Mouse (Mus musculus) hindbrain, postnatal 0 days (tissue): ENCODE data around the gene Acsl6. TPM values are rescaled to one million over a fixed set of nuclear protein-coding genes. Genes with fewer than 3 reads are reported as not detected.
"Not testable (repeated sequence)": the region's sequence is repeated elsewhere in the genome, so short reads cannot be mapped to it uniquely, and the experiment has no call there.

ENCODE experiments used
- ATAC-seq: fragments of 200-750 bp; cut with Nextera tagmentation; 2 replicates; pipeline ENCODE4 v1.8.0; 2017; ENCODE audit warnings: mild to moderate bottlenecking, moderate TSS enrichment, moderate library complexity
- DNase-seq: peaks from one replicate; pipeline ENCODE4 v3.0.0-alpha.2; 2015; ENCODE audit warnings: low spot score
- H3K27ac ChIP-seq: fragments of 300-500 bp; sonication (generic); 2 replicates; pipeline ENCODE4 v1.5.1; 2014; ENCODE audit warnings: mild to moderate bottlenecking
- H3K27me3 ChIP-seq: fragments of 300-500 bp; sonication (generic); 2 replicates; pipeline ENCODE4 v1.6.1; 2014; ENCODE audit warnings: low read length, mixed read lengths; ENCODE audit not compliant: insufficient read depth
- H3K36me3 ChIP-seq: fragments of 300-500 bp; sonication (generic); 2 replicates; pipeline ENCODE4 v1.6.1; 2014; ENCODE audit warnings: low read length, mixed read lengths; ENCODE audit not compliant: insufficient read depth
- H3K4me1 ChIP-seq: fragments of 300-500 bp; sonication (generic); 2 replicates; pipeline ENCODE4 v1.6.1; 2014; ENCODE audit warnings: antibody characterized with exemption, low read length, mixed read lengths; ENCODE audit not compliant: insufficient read depth
- H3K4me2 ChIP-seq: fragments of 300-500 bp; sonication (generic); 2 replicates; pipeline ENCODE4 v1.6.1; 2014; ENCODE audit warnings: low read depth, mild to moderate bottlenecking, low read length, moderate library complexity, mixed read lengths
- H3K4me3 ChIP-seq: fragments of 300-500 bp; sonication (generic); 2 replicates; pipeline ENCODE4 v1.5.1; 2014; ENCODE audit warnings: low read length
- H3K9ac ChIP-seq: fragments of 300-500 bp; sonication (generic); replicated peaks from 2 replicates; pipeline ENCODE4 v1.6.1; 2014; ENCODE audit warnings: mild to moderate bottlenecking, low read length, moderate library complexity, mixed read lengths
- H3K9me3 ChIP-seq: fragments of 300-500 bp; sonication (generic); 2 replicates; pipeline ENCODE4 v1.6.1; 2016; ENCODE audit warnings: low read length, mixed read lengths
- CTCF ChIP-seq: IDR thresholded peaks from 2 replicates; pipeline ENCODE4 v1.5.1; 2016; ENCODE audit warnings: antibody characterized with exemption, control low read depth, low read depth
- WGBS: fragments of 180-500 bp; shearing (Covaris S2); extraction: QIAGEN DNeasy Blood & Tissue Kit; methylation state at CpG from one replicate; pipeline ENCODE4 v1.1.7; 2014; 5-methylcytosine and 5-hydroxymethylcytosine counted together
- polyA plus RNA-seq: library from polyadenylated mRNA; unstranded; fragments of >200 nt; fragmentation: Nextera tagmentation; extraction: Ambion mirVana; gene quantifications from 2 replicates; pipeline ENCODE4 v1.2.1, GENCODE M21; 2015
- total RNA-seq: library from RNA; depleted of rRNA; stranded (reverse); fragments of >200 nt; gene quantifications from 2 replicates; pipeline ENCODE4 v1.2.3, GENCODE M21; 2014

The Acsl6 gene
- total and polyA plus RNA-seq, 2 experiments from 2014 or later = 60.1 to 76.9 TPM

DNA sequence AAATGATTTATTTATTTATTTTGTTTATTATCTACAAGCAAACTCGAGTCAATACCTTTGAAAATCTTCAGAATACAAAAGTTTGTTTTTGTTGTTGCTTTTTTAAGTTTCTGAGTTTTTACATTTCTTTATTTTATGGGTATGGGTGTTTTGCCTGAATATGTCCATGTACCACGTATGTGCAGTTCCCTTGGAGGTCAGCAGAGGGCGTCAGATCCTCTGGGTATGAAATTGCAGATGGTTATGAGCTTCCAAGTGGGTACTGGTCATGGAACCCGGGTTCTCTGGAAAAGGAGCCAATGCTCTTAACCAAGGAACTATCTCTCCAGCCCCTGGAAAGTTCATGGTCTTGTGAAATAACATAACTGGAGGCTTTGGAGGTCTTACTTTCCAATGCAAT lies 53.1 kb downstream of the Acsl6 start:
- DNase-seq (peak; percentile 10), ATAC-seq (no peak)
- H3K4me2 ChIP-seq = no peak overlapping the region
- no peaks in the 10 kb centered on the region for H3K4me1 ChIP-seq
- H3K4me3 ChIP-seq = no peak overlapping the region
- no peak overlapping the region for H3K27ac ChIP-seq
- WGBS = 69% methylated on average over 4 of the region's 4 CpGs
- no peaks in the 10 kb centered on the region for H3K27me3 ChIP-seq
- no peaks in the 10 kb centered on the region for H3K9me3 ChIP-seq
- peak; percentile 39; the same call in 1 of the 2 replicates for TF ChIP-seq CTCF
- peaks cover 12% of the 10 kb centered on the region; the same call in 1 of the 2 replicates for H3K36me3 ChIP-seq
- no peak overlapping the region for H3K9ac ChIP-seq

DNA sequence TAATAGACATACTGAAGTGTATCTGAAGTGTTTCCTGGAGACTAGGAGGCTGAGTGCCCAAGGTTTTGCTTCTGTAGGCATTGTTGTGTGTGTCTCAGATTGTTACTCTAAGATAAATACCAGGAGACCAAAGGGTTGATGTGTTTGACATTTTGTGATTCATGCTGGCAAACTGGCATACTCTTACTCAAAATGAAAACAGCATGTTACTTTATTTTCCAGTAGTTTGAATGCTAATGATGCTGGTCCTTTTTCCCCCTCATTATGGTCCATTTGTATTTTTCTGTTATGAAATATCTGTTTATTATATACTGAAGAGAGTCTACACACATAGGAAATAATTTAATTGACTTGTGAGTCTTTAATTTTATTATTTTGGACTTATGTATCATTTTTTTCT lies 69.0 kb downstream of the Acsl6 start:
- ATAC-seq (no peak), DNase-seq (no peak)
- Histone ChIP-seq H3K36me3 (no peaks in the 10 kb centered on the region), H3K9me3 (no peaks in the 10 kb centered on the region), H3K27ac (no peak overlapping the region), H3K9ac (no peak overlapping the region), H3K4me1 (no peaks in the 10 kb centered on the region), H3K27me3 (no peaks in the 10 kb centered on the region), H3K4me3 (no peak overlapping the region), H3K4me2 (no peak overlapping the region)
- TF ChIP-seq CTCF = no peak

GRCm38 (mm10) chr11:54390386-54390785 lies 86.8 kb downstream of the Acsl6 start:
- H3K9me3 ChIP-seq = no peaks in the 10 kb centered on the region
- H3K4me3 ChIP-seq = no peak overlapping the region
- 76% methylated on average over 8 of the region's 8 CpGs for WGBS
- no peak for ATAC-seq
- H3K4me1 ChIP-seq = no peaks in the 10 kb centered on the region
- H3K9ac ChIP-seq = no peak overlapping the region
- no peak overlapping the region for H3K27ac ChIP-seq
- no peak for DNase-seq
- no peaks in the 10 kb centered on the region for H3K36me3 ChIP-seq
- no peak for TF ChIP-seq CTCF
- no peak overlapping the region for H3K4me2 ChIP-seq
- no peaks in the 10 kb centered on the region for H3K27me3 ChIP-seq

DNA sequence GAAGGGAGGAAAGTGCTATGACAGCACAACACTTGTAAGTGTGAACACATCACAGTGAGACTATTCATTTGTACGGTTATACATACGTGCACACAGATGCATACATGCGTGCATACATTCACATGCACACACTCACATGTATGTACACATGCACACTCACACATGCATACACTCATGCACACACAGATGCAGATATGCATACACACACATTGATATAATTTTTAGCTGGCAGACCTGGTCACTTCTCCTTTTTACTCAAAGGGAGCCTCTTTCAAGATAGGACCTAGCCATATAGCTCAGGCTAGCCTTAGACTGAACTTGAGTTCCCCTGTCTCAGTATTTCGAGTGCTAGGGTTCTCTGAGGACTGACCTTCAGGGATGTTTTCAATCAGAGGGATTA lies 87.7 kb downstream of the Acsl6 start:
- 91% methylated on average over 4 of the region's 4 CpGs for WGBS
- Histone ChIP-seq H3K4me2 (no peak overlapping the region), H3K4me3 (no peak overlapping the region), H3K27me3 (no peaks in the 10 kb centered on the region), H3K9me3 (no peaks in the 10 kb centered on the region), H3K27ac (no peak overlapping the region), H3K36me3 (no peaks in the 10 kb centered on the region), H3K9ac (no peak overlapping the region), H3K4me1 (no peaks in the 10 kb centered on the region)
- no peak for ATAC-seq
- no peak for TF ChIP-seq CTCF
- no peak for DNase-seq

GRCm38 (mm10) chr11:54396686-54397085 lies 93.1 kb downstream of the Acsl6 start:
- H3K27me3 ChIP-seq = no peaks in the 10 kb centered on the region
- no peak overlapping the region for H3K4me2 ChIP-seq
- no peaks in the 10 kb centered on the region for H3K36me3 ChIP-seq
- H3K4me1 ChIP-seq = no peaks in the 10 kb centered on the region
- no peak overlapping the region for H3K9ac ChIP-seq
- 82% methylated on average over 1 of the region's 1 CpGs for WGBS
- H3K27ac ChIP-seq = no peak overlapping the region
- no peaks in the 10 kb centered on the region for H3K9me3 ChIP-seq
- ATAC-seq (no peak), DNase-seq (no peak)
- H3K4me3 ChIP-seq = no peak overlapping the region
- TF ChIP-seq CTCF = no peak

GRCm38 (mm10) chr11:54398058-54398457 lies 94.5 kb downstream of the Acsl6 start:
- no peaks in the 10 kb centered on the region for H3K27me3 ChIP-seq
- no peaks in the 10 kb centered on the region for H3K36me3 ChIP-seq
- H3K9me3 ChIP-seq = no peaks in the 10 kb centered on the region
- TF ChIP-seq CTCF = no peak
- no peak overlapping the region for H3K4me2 ChIP-seq
- no peak for ATAC-seq
- H3K4me3 ChIP-seq = no peak overlapping the region
- H3K27ac ChIP-seq = no peak overlapping the region
- WGBS = 85% methylated on average over 4 of the region's 4 CpGs
- no peak overlapping the region for H3K9ac ChIP-seq
- no peaks in the 10 kb centered on the region for H3K4me1 ChIP-seq
- no peak for DNase-seq

- not testable (repeated sequence) for H3K27ac ChIP-seq, DNase-seq, H3K9ac ChIP-seq, H3K4me1 ChIP-seq, ATAC-seq, H3K4me3 ChIP-seq, H3K27me3 ChIP-seq, H3K4me2 ChIP-seq, H3K36me3 ChIP-seq, H3K9me3 ChIP-seq
- 94% methylated on average over 20 of the region's 20 CpGs for WGBS
Observed at GRCm38 (mm10) chr11:54400803-54401202, 97.2 kb downstream of the Acsl6 start.

GRCm38 (mm10) chr11:54404885-54405284 lies 101.3 kb downstream of the Acsl6 start:
- H3K4me2 ChIP-seq = no peak overlapping the region
- no peak overlapping the region for H3K4me3 ChIP-seq
- H3K4me1 ChIP-seq = no peaks in the 10 kb centered on the region
- H3K9me3 ChIP-seq = no peaks in the 10 kb centered on the region
- 83% methylated on average over 4 of the region's 4 CpGs for WGBS
- no peak for TF ChIP-seq CTCF
- H3K9ac ChIP-seq = no peak overlapping the region
- H3K36me3 ChIP-seq = no peaks in the 10 kb centered on the region
- H3K27ac ChIP-seq = no peak overlapping the region
- no peaks in the 10 kb centered on the region for H3K27me3 ChIP-seq
- no peak for DNase-seq
- ATAC-seq = no peak
